ENCODE assay signal across 10 mouse cellular contexts in the genomic region with DNA sequence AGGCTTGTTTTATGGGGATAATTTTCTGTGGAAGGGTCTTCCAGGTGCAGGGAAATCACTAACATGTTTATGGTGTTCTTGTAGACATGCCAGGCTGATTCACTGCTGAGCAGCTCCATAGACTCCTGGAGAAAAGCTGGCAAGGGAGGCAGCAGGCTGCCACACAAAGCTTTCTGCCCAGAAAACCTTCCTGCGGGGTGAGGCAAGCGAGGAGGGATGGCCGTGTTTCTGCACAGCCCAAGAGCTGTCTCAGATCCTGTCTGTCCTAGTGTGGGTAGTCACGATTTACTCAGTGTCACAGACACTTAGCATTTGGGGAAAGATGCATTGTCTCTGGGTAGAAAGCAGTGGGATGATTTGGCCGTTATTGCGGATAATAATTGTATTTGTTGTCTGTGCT.
DNase-seq lines count a peak whose midpoint lies in the region; ATAC-seq and TF ChIP-seq lines count a peak whose summit lies in the region.
"Had no signal": no experiment of that assay in that cellular context is flagged by ENCODE, and none has a peak within 500 bp of the region (broad histone marks: within the 10 kb centered on the region; RNA-seq: fewer than 3 reads in every experiment).

No protein-coding gene starts in this region.

- no peak overlapping the region for H3K9ac ChIP-seq in hindbrain, postnatal 0 days (replicated peaks; ENCODE audit: low read length)
- H3K9ac ChIP-seq in neural tube, embryonic 14.5 days (replicated peaks; ENCODE audit: low read depth, low read length) = no peak overlapping the region
- H3K9ac ChIP-seq in stomach, postnatal 0 days (ENCODE audit: low read length) = no peak overlapping the region

- no peaks in the 10 kb centered on the region for H3K36me3 ChIP-seq in hindbrain, postnatal 0 days (ENCODE audit: insufficient read depth, low read length)
- H3K36me3 ChIP-seq in neural tube, embryonic 14.5 days (ENCODE audit: control insufficient read depth, insufficient read depth, low read length) = no peaks in the 10 kb centered on the region
- H3K36me3 ChIP-seq in stomach, postnatal 0 days (ENCODE audit: control insufficient read depth, insufficient read depth, low read length) = no peaks in the 10 kb centered on the region

- no peak for TF ChIP-seq EP300 in stomach, postnatal 0 days (optimal IDR thresholded peaks at IDR 0.05)

- TF ChIP-seq CTCF in hindbrain, postnatal 0 days (IDR thresholded peaks at IDR 0.05; ENCODE audit: low read depth) = no peak
- no peak for TF ChIP-seq CTCF in stomach, postnatal 0 days (IDR thresholded peaks at IDR 0.05; ENCODE audit: low read depth)

- intact Hi-C loops in left cerebral cortex, postnatal 14 days (cut with DNase I) = no loop called here

- ATAC-seq in hindbrain, postnatal 0 days = peak; percentile 35; the same call in 1 of the 2 replicates
- no peak for ATAC-seq in neural tube, embryonic 14.5 days (ENCODE audit: low read depth)
- ATAC-seq in stomach, postnatal 0 days (ENCODE audit: low FRiP score, low TSS enrichment) = no peak

- WGBS in hindbrain, postnatal 0 days = 38% methylated on average over 6 of the region's 6 CpGs
- WGBS in neural tube, embryonic 14.5 days = 57% methylated on average over 6 of the region's 6 CpGs
- 66% methylated on average over 6 of the region's 6 CpGs for WGBS in stomach, postnatal 0 days

- peak overlapping the region; percentile 32; the same call in 1 of the 2 replicates for H3K27ac ChIP-seq in hindbrain, postnatal 0 days
- peak overlapping the region; percentile 77; the same call in 1 of the 2 replicates for H3K27ac ChIP-seq in neural tube, embryonic 14.5 days (ENCODE audit: low read depth, low read length)
- no peak overlapping the region for H3K27ac ChIP-seq in stomach, postnatal 0 days (replicated peaks)
- H3K27ac ChIP-seq: heart, adult 2 months had no signal

- no peaks in the 10 kb centered on the region for H3K27me3 ChIP-seq in hindbrain, postnatal 0 days (ENCODE audit: insufficient read depth, low read length)
- no peaks in the 10 kb centered on the region for H3K27me3 ChIP-seq in neural tube, embryonic 14.5 days (ENCODE audit: control insufficient read depth, insufficient read depth, low read length)
- H3K27me3 ChIP-seq in stomach, postnatal 0 days (ENCODE audit: control insufficient read depth, insufficient read depth, low read length) = no peaks in the 10 kb centered on the region

- H3K9me3 ChIP-seq in hindbrain, postnatal 0 days (ENCODE audit: low read length) = no peaks in the 10 kb centered on the region
- no peaks in the 10 kb centered on the region for H3K9me3 ChIP-seq in neural tube, embryonic 14.5 days (ENCODE audit: control insufficient read depth, low read length)
- H3K9me3 ChIP-seq in stomach, postnatal 0 days (ENCODE audit: control insufficient read depth, low read length) = no peaks in the 10 kb centered on the region

- H3K4me3 ChIP-seq in hindbrain, postnatal 0 days (ENCODE audit: low read length) = no peak overlapping the region
- H3K4me3 ChIP-seq in neural tube, embryonic 14.5 days (ENCODE audit: low read depth, low read length) = no peak overlapping the region
- no peak overlapping the region for H3K4me3 ChIP-seq in stomach, postnatal 0 days (ENCODE audit: low read depth, low read length)
- H3K4me3 ChIP-seq: heart, adult 2 months had no signal

- peaks cover 5% of the 10 kb centered on the region; the same call in 1 of the 2 replicates for H3K4me1 ChIP-seq in hindbrain, postnatal 0 days (ENCODE audit: insufficient read depth, low read length)
- H3K4me1 ChIP-seq in neural tube, embryonic 14.5 days (ENCODE audit: control insufficient read depth, insufficient read depth, low read length) = peaks cover 9% of the 10 kb centered on the region; the same call in 1 of the 2 replicates
- no peaks in the 10 kb centered on the region for H3K4me1 ChIP-seq in stomach, postnatal 0 days (replicated peaks; ENCODE audit: control insufficient read depth, insufficient read depth)

- DNase-seq in cerebellum, postnatal 14 days = peak; percentile 73 to 76
- no peak for DNase-seq in cerebellum, adult 8-10 months
- peak; percentile 14 to 16 for DNase-seq in left cerebral cortex, postnatal 14 days (ENCODE audit: low spot score in 2 of 2)
- DNase-seq in left cerebral cortex, adult 11 months (ENCODE audit: low spot score) = no peak
- DNase-seq in hindbrain, postnatal 0 days (ENCODE audit: low spot score) = peak; percentile 43
- DNase-seq in gastrocnemius, postnatal 10 days = no peak
- no peak for DNase-seq in stomach, postnatal 0 days (ENCODE audit: low spot score)
- DNase-seq: heart, adult 2 months; kidney, postnatal 10 days had no signal

- H3K4me2 ChIP-seq in hindbrain, postnatal 0 days (ENCODE audit: low read depth, low read length) = no peak overlapping the region; the same call in 1 of the 2 replicates
- no peak overlapping the region for H3K4me2 ChIP-seq in neural tube, embryonic 14.5 days (ENCODE audit: low read depth, low read length)
- no peak overlapping the region for H3K4me2 ChIP-seq in stomach, postnatal 0 days (replicated peaks; ENCODE audit: low read depth)

Comparison
In these comparisons a context has a peak if more than half of its experiments do, and no peak if none do; other contexts are left out.
1. DNase-seq: peak in cerebellum, postnatal 14 days (2 of 2), left cerebral cortex, postnatal 14 days (2 of 2) and hindbrain, postnatal 0 days (single experiment); none in cerebellum, adult 8-10 months (single experiment), left cerebral cortex, adult 11 months (single experiment), gastrocnemius, postnatal 10 days (single experiment) and stomach, postnatal 0 days (single experiment).